Mouse (Mus musculus) myocyte (in vitro differentiated cells): ENCODE data around the gene Lemd1.

Source experiments
- CEBPB ChIP-seq: IDR thresholded peaks from 2 replicates; pipeline ENCODE4 v1.6.1; 2011; ENCODE audit warnings: mild to moderate bottlenecking, moderate library complexity; ENCODE audit not compliant: poor library complexity, insufficient read depth, severe bottlenecking
- E2F4 ChIP-seq: IDR thresholded peaks from one replicate; pipeline ENCODE4 v1.6.1; 2011; ENCODE audit warnings: mild to moderate bottlenecking, control low read depth, moderate library complexity; ENCODE audit not compliant: insufficient read depth
- MAX ChIP-seq: IDR thresholded peaks from one replicate; pipeline ENCODE4 v1.6.1; 2011; ENCODE audit warnings: low read depth, mild to moderate bottlenecking, control low read depth
- MYOD1 ChIP-seq, 3 experiments: IDR thresholded peaks; one replicate each; pipeline ENCODE4 v1.6.1; 2011; ENCODE audit warnings: control low read depth in 2 of 3, low read depth in 2 of 3, mild to moderate bottlenecking in 2 of 3, moderate library complexity in 1 of 3; ENCODE audit not compliant: insufficient read length in 2 of 3, control insufficient read depth in 1 of 3
- MYOG ChIP-seq, 3 experiments: IDR thresholded peaks; one replicate each; pipeline ENCODE4 v1.6.1; 2011; ENCODE audit warnings: control low read depth in 2 of 3, low read depth in 2 of 3, mild to moderate bottlenecking in 2 of 3; ENCODE audit not compliant: insufficient read length in 2 of 3, control insufficient read depth in 1 of 3, insufficient read depth in 1 of 3
- POLR2A ChIP-seq: IDR thresholded peaks from one replicate; pipeline ENCODE4 v1.6.1; 2011; ENCODE audit warnings: low read depth, mild to moderate bottlenecking, control low read depth, moderate library complexity; ENCODE audit not compliant: insufficient read length
- POLR2AphosphoS2 ChIP-seq: IDR thresholded peaks from one replicate; pipeline ENCODE4 v1.6.1; 2011; ENCODE audit warnings: low read depth, control low read depth; ENCODE audit not compliant: insufficient read length
- REST ChIP-seq: IDR thresholded peaks from one replicate; pipeline ENCODE4 v1.6.1; 2011; ENCODE audit warnings: mild to moderate bottlenecking, control low read depth, moderate library complexity; ENCODE audit not compliant: insufficient read depth, insufficient read length
- SRF ChIP-seq: IDR thresholded peaks from one replicate; pipeline ENCODE4 v1.6.1; 2011; ENCODE audit warnings: low read depth; ENCODE audit not compliant: control insufficient read depth, insufficient read length
- TCF12 ChIP-seq: IDR thresholded peaks from one replicate; pipeline ENCODE4 v1.6.1; 2011; ENCODE audit warnings: mild to moderate bottlenecking, control low read depth; ENCODE audit not compliant: poor library complexity, insufficient read depth, severe bottlenecking
- TCF3 ChIP-seq: IDR thresholded peaks from one replicate; pipeline ENCODE4 v1.6.1; 2011; ENCODE audit warnings: low read depth, control low read depth; ENCODE audit not compliant: insufficient read length
- USF1 ChIP-seq: IDR thresholded peaks from one replicate; pipeline ENCODE4 v1.6.1; 2011; ENCODE audit warnings: low read depth, mild to moderate bottlenecking, control low read depth, moderate library complexity

- TF ChIP-seq POLR2AphosphoS2 = no peak
- TF ChIP-seq USF1 = no peak
- no peak for TF ChIP-seq POLR2A
- no peak for TF ChIP-seq REST
- TF ChIP-seq SRF = no peak
- no peak for TF ChIP-seq MAX
- no peak for TF ChIP-seq E2F4
- no peak for TF ChIP-seq MYOD1 (IDR thresholded peaks at IDR 0.05; ENCODE audit: control insufficient read depth in 1 of 3, insufficient read length in 2 of 3, low read depth in 2 of 3)
- TF ChIP-seq TCF12 = no peak
- no peak for TF ChIP-seq CEBPB
- no peak for TF ChIP-seq TCF3
- peak in 1 of 3 experiments; percentile 53 for TF ChIP-seq MYOG (IDR thresholded peaks at IDR 0.05; ENCODE audit: control insufficient read depth in 1 of 3, insufficient read depth in 1 of 3, insufficient read length in 2 of 3, low read depth in 2 of 3)
Measured at GRCm38 (mm10) chr1:132226297-132227080, 35.3 kb downstream of the Lemd1 start.
